Mouse (Mus musculus) midbrain, embryonic 16.5 days (tissue): ENCODE results near the gene Rasgrf1. TPM values are rescaled to one million over a fixed set of nuclear protein-coding genes. Genes with fewer than 3 reads are reported as not detected.

Experiments used
- ATAC-seq: fragments of 200-750 bp; cut with Nextera tagmentation; 2 replicates; pipeline ENCODE4 v1.8.0; 2017; ENCODE audit warnings: moderate TSS enrichment
- H3K27ac ChIP-seq: fragments of 300-500 bp; sonication (generic); 2 replicates; pipeline ENCODE4 v1.5.1; 2014; ENCODE audit warnings: mild to moderate bottlenecking, low read length, mixed read lengths
- H3K27me3 ChIP-seq: fragments of 300-500 bp; sonication (generic); 2 replicates; pipeline ENCODE4 v1.6.1; 2014; ENCODE audit warnings: low read depth, low read length, mixed read lengths; ENCODE audit not compliant: control insufficient read depth, insufficient read depth
- H3K36me3 ChIP-seq: fragments of 300-500 bp; sonication (generic); 2 replicates; pipeline ENCODE4 v1.6.1; 2014; ENCODE audit warnings: mild to moderate bottlenecking, low read length, moderate library complexity, mixed read lengths; ENCODE audit not compliant: control insufficient read depth, insufficient read depth
- H3K4me1 ChIP-seq: fragments of 300-500 bp; sonication (generic); 2 replicates; pipeline ENCODE4 v1.6.1; 2014; ENCODE audit warnings: mild to moderate bottlenecking, low read length, mixed read lengths; ENCODE audit not compliant: control insufficient read depth, insufficient read depth
- H3K4me2 ChIP-seq: fragments of 300-500 bp; sonication (generic); 2 replicates; pipeline ENCODE4 v1.6.1; 2014; ENCODE audit warnings: mild to moderate bottlenecking, low read length, mixed read lengths
- H3K4me3 ChIP-seq: fragments of 300-500 bp; sonication (generic); 2 replicates; pipeline ENCODE4 v1.5.1; 2014; ENCODE audit warnings: low read depth, mild to moderate bottlenecking, low read length, moderate library complexity, mixed read lengths
- H3K9ac ChIP-seq: fragments of 300-500 bp; sonication (generic); 2 replicates; pipeline ENCODE4 v1.6.1; 2014; ENCODE audit warnings: low read depth, low read length, mixed read lengths
- H3K9me3 ChIP-seq: fragments of 300-500 bp; sonication (generic); replicated peaks from 2 replicates; pipeline ENCODE4 v1.6.1; 2014; ENCODE audit warnings: mild to moderate bottlenecking, low read length, mixed read lengths; ENCODE audit not compliant: control insufficient read depth, poor library complexity, severe bottlenecking
- WGBS: fragments of 180-500 bp; shearing (Covaris S2); extraction: QIAGEN DNeasy Blood & Tissue Kit; methylation state at CpG from one replicate; pipeline ENCODE4 v1.1.7; 2014; 5-methylcytosine and 5-hydroxymethylcytosine counted together
- polyA plus RNA-seq: library from polyadenylated mRNA; unstranded; fragments of >200 nt; fragmentation: Nextera tagmentation; extraction: Ambion mirVana; gene quantifications from 2 replicates; pipeline ENCODE4 v1.2.1, GENCODE M21; 2015

The Rasgrf1 gene
- polyA plus RNA-seq, 1 experiment from 2014 or later, result 9.9 TPM

DNA sequence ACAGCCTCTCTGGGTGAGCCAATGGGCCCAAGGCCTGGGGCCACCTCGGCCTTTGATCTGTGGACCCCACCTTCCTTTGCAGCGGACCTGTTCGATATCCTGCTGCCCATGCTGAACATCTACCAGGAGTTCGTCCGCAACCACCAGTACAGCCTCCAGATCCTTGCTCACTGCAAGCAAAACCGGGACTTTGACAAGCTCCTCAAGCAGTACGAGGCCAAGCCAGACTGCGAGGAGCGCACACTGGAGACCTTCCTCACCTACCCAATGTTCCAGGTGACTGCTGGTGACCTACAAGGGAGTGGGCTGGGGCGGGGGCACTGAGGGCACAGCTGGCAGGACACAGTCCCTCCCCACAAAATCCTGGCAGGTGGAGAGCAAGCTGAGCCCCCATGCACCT, 60.6 kb downstream of the Rasgrf1 start:
- Histone ChIP-seq H3K4me1 (no peaks in the 10 kb centered on the region), H3K36me3 (no peaks in the 10 kb centered on the region), H3K4me3 (no peak overlapping the region), H3K9ac (no peak overlapping the region), H3K9me3 (no peaks in the 10 kb centered on the region), H3K27ac (no peak overlapping the region), H3K4me2 (no peak overlapping the region), H3K27me3 (no peaks in the 10 kb centered on the region)
- WGBS, result 91% methylated on average over 10 of the region's 10 CpGs
- no peak for ATAC-seq

DNA sequence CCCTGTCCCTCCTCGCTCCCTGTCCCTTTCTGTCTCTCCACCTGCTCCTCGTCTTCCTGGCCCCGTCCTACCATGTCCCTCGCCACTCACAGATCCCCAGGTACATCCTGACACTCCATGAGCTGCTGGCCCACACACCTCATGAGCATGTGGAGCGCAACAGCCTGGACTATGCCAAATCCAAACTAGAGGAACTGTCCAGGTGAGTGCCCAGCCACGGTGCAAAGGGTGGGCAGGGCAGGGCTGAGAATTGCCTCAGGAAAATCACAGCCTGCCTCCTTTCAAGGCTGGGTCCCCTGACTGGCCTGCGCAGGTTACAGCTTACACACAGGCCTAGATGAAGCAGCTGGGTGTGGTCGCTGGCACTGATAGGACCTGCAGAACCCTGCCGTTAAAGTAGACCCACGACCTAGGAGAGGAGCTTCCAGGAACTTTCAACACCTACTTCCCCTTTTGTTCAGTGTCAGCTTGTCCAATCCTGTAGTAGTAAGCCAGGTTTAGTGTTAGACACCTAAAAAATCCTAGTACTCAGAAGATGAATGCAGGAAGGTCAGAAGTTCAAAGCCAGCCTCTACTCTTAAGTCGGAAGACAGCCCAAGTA, 61.3 kb downstream of the Rasgrf1 start:
- ATAC-seq, result no peak
- 88% methylated on average over 11 of the region's 11 CpGs for WGBS

DNA sequence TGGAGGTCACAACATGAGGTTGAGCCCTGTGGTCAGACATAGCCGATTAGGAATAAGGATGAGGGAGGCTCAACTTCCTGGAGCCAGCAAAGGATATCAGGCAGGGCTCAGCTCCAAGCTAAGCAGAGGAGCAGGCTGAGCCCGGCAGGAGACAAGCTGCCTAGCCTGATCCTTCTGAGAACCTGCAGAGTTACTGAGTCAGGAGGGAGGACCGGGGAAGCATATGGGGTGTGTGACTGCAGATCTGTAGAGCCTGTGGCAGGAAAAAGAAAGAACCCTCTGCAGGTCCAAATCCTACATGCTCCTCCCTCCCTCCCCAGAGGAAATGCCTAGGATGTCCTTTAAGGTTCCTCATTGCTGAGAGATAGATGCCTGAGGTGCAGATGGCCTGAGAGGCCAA, 62.6 kb downstream of the Rasgrf1 start:
- H3K9ac ChIP-seq, result no peak overlapping the region
- 52% methylated on average over 3 of the region's 3 CpGs for WGBS

More for the DNA sequence above, 61.3 kb downstream of the Rasgrf1 start:
- Histone ChIP-seq H3K9me3 (no peaks in the 10 kb centered on the region), H3K4me2 (no peak overlapping the region), H3K4me3 (no peak overlapping the region), H3K27me3 (no peaks in the 10 kb centered on the region), H3K27ac (no peak overlapping the region), H3K36me3 (no peaks in the 10 kb centered on the region), H3K9ac (no peak overlapping the region), H3K4me1 (no peaks in the 10 kb centered on the region)

DNA sequence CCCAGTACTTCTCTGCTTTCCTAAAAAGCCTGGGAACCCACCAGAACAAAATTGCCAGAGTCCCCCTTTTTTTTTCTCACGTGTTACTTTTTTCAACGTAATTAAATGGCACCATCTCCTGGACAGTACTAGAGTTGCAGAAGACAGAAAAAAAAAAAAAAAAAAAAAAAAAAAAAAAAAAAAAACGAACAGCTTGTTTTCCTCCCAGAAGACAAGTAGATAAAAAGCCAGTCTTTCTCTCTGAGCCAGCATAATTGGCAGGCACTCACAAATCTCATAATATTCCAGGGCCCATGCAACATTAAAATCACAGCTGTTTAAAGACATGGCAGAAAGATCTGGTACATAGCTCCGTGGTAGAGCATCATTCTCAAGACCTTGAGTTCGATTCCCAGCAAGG, 64.1 kb downstream of the Rasgrf1 start:
- no peaks in the 10 kb centered on the region for H3K36me3 ChIP-seq
- H3K4me1 ChIP-seq, result no peaks in the 10 kb centered on the region
- ATAC-seq, result peak; percentile 36; the same call in 1 of the 2 replicates

More for the DNA sequence above, 62.6 kb downstream of the Rasgrf1 start:
- ATAC-seq, result no peak
- Histone ChIP-seq H3K36me3 (no peaks in the 10 kb centered on the region), H3K9me3 (no peaks in the 10 kb centered on the region), H3K4me2 (no peak overlapping the region), H3K4me1 (no peaks in the 10 kb centered on the region), H3K27me3 (no peaks in the 10 kb centered on the region), H3K4me3 (no peak overlapping the region), H3K27ac (no peak overlapping the region)

DNA sequence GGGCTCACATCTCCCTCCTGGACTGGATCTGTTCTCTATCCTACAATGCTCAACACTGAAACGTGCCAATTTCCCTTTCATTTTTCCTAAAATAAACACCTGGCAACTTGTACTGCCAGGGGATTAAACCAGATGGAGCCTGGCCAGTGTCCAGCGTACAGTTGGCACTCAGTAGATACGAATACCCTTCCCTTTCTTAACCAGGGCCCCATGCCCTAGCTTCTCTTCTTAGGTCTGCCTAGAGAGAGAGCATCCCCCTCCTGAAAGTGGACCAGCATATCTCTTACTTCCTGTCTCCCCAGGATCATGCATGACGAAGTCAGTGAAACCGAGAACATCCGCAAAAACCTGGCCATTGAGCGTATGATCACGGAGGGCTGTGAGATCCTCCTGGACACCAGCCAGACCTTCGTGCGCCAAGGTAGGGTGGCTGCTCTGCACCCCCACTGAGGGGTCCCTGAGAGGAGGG, 64.8 kb downstream of the Rasgrf1 start:
- no peak overlapping the region for H3K4me3 ChIP-seq
- no peaks in the 10 kb centered on the region for H3K36me3 ChIP-seq
- H3K9me3 ChIP-seq, result no peaks in the 10 kb centered on the region
- ATAC-seq, result peak; percentile 22; the same call in 1 of the 2 replicates
- no peaks in the 10 kb centered on the region for H3K4me1 ChIP-seq
- H3K9ac ChIP-seq, result no peak overlapping the region
- H3K27ac ChIP-seq, result no peak overlapping the region
- 85% methylated on average over 10 of the region's 10 CpGs for WGBS
- no peak overlapping the region for H3K4me2 ChIP-seq
- H3K27me3 ChIP-seq, result no peaks in the 10 kb centered on the region

More for the DNA sequence above, 64.1 kb downstream of the Rasgrf1 start:
- Histone ChIP-seq H3K9me3 (no peaks in the 10 kb centered on the region), H3K9ac (no peak overlapping the region), H3K4me3 (no peak overlapping the region), H3K27ac (peak overlapping the region; percentile 42; the same call in 1 of the 2 replicates), H3K27me3 (no peaks in the 10 kb centered on the region), H3K4me2 (no peak overlapping the region)
- 34% methylated on average over 5 of the region's 5 CpGs for WGBS

DNA sequence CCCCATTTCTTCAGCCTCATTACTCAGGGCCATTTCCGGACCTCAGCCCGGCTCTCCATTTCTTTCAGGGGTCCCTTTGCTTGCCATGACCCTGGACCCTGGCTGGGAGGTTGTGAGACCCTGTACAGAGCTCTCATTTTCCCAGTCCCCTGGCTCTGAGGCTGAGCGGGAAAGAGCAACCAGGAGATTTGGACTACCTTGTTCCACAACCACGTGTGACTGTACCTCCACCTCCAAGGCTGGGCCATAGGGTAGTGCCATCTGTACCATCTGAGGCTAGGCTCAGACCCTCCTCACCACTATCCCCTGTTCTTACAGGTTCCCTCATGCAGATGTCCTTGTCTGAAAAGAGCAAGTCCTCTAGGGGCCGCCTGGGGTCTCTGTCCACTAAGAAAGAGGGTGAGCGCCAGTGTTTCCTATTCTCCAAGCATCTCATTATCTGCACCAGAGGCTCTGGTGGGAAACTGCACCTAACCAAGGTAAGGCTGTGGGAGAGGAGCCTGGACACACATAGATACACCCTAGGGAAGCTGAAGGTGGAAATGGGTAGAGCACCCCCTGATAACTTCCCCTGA, 66.7 kb downstream of the Rasgrf1 start:
- H3K27me3 ChIP-seq, result no peaks in the 10 kb centered on the region
- no peaks in the 10 kb centered on the region for H3K4me1 ChIP-seq
- no peak overlapping the region for H3K4me2 ChIP-seq
- no peak overlapping the region for H3K9ac ChIP-seq
- 76% methylated on average over 6 of the region's 6 CpGs for WGBS
- ATAC-seq, result no peak
- no peak overlapping the region for H3K4me3 ChIP-seq
- H3K27ac ChIP-seq, result no peak overlapping the region
- H3K36me3 ChIP-seq, result no peaks in the 10 kb centered on the region
- no peaks in the 10 kb centered on the region for H3K9me3 ChIP-seq

DNA sequence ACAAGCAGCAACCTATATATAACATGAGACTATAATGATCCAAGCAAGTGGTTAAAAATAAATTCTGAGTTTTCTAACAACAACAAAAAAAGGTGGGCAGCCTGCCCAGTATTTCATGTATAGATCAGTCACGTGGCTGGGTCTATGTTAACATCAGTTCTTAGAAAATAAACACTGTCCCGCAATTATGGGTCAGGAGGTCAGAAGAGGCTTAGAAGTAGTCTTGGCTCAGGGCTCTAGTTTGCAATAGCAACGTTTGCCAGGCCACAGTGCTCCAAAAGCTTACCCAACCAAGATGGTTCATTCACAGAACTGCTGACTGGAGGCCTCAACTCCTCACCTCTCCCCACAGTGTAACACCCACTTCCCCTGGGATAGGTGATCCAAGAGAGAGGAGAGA, 69.5 kb downstream of the Rasgrf1 start:
- no peak overlapping the region for H3K4me3 ChIP-seq
- no peaks in the 10 kb centered on the region for H3K36me3 ChIP-seq
- H3K9me3 ChIP-seq, result no peaks in the 10 kb centered on the region
- ATAC-seq, result no peak
- no peak overlapping the region for H3K4me2 ChIP-seq
- 32% methylated on average over 3 of the region's 3 CpGs for WGBS
- H3K27ac ChIP-seq, result no peak overlapping the region
- no peaks in the 10 kb centered on the region for H3K4me1 ChIP-seq
- no peaks in the 10 kb centered on the region for H3K27me3 ChIP-seq
- no peak overlapping the region for H3K9ac ChIP-seq

DNA sequence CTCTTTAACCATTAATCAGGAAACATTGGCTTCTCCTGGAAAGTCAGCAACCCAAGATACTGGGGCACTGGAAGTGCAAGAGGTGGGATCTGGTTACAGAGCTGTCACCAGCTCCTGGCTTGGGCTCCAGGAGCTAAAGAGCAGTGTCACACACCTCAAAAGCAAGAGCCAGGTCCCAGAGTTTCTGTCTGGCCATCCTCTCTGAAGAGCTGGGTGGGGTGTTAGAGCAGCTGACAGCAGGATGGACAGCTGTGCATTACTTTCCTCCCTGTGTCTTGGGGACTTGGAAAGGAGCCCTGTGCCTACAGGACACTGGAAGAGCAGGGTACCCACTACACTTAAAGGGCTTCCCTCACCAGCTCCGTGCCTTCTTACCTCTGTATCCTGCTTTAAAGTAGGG, 72.5 kb downstream of the Rasgrf1 start:
- no peak overlapping the region for H3K4me2 ChIP-seq
- 89% methylated on average over 1 of the region's 1 CpGs for WGBS
- ATAC-seq, result no peak
- no peak overlapping the region for H3K9ac ChIP-seq
- H3K4me3 ChIP-seq, result no peak overlapping the region
- H3K27me3 ChIP-seq, result no peaks in the 10 kb centered on the region
- no peaks in the 10 kb centered on the region for H3K9me3 ChIP-seq
- H3K27ac ChIP-seq, result no peak overlapping the region
- no peaks in the 10 kb centered on the region for H3K36me3 ChIP-seq
- no peaks in the 10 kb centered on the region for H3K4me1 ChIP-seq

DNA sequence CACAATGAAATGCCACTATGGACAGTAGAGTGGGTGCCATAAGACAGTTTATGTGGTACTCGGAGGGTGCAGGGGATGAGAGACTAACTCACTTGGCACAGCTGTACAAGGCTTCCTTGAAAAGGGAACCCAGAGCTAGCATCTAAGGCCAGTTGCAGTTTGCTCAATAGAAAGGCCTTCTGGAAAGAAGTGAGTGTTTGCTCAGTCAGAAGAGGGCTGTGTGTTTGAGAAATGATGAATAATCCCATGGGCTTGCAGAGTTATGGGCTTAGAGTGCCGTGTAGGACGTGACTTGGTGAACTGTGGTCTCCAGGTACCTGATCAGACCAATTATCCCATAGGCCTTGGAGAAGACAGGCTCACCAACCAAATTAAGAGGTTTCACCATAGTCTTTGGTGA, 78.3 kb downstream of the Rasgrf1 start:
- 93% methylated on average over 3 of the region's 3 CpGs for WGBS
- ATAC-seq, result no peak
- no peaks in the 10 kb centered on the region for H3K4me1 ChIP-seq

More for the DNA sequence above, 78.3 kb downstream of the Rasgrf1 start:
- no peaks in the 10 kb centered on the region for H3K27me3 ChIP-seq
- no peaks in the 10 kb centered on the region for H3K36me3 ChIP-seq
- no peak overlapping the region for H3K4me2 ChIP-seq
- H3K27ac ChIP-seq, result no peak overlapping the region
- H3K9ac ChIP-seq, result no peak overlapping the region
- no peaks in the 10 kb centered on the region for H3K9me3 ChIP-seq
- H3K4me3 ChIP-seq, result no peak overlapping the region
